Mouse (Mus musculus) fat pad, adult 2 months (tissue): Measurements from ENCODE around the gene H2-DMa.

Experiments used
- DNase-seq: peaks from one replicate; pipeline ENCODE4 v3.0.0-alpha.2; 2011; ENCODE audit warnings: low read depth, low spot score; ENCODE audit errors: extremely low read depth

H2-DMa gene

DNA sequence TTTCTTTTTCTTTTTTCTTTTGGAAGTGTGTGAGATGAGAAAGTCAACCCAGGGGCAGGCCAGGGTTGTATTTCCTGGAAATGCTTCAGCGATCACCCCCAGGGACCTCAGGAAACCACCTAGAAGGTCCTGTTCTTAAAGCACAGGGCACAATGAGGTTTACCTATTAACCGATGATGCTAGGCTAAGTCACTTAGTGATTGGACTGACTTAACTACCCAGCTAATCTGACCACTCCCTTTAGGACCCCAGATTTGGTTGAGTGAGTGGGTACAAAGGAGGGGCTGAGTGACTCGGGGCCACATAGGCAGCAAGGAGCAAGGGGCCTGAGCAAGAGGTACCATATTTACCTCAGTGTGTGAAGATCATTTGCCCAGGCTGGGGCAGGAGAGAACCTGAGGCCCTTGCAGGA is 25.6 kb downstream of the H2-DMa start:
- no peak for DNase-seq

DNA sequence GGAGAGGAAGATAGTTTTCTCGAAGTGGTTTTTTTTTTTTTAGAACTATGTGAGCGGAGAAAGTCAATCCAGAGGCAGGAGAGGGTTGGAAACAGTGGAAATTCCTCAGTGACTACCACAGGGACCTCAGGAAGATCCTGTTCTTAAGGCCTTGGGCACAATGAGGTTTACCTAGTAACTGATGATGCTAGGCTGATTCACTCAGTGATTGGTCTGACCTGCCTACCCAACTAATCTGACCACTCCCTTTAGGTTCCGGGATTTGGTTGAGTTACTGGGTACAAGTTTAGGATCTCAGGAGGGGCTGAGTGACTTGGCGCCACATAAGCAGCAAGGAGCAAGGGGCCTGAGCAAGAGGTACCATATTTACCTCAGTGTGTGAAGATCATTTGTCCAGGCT is 33.6 kb downstream of the H2-DMa start, which contains the start of gene H2-DMb1:
H2-DMb1 (plus strand) TSS at position 150 of the 400 bp plus-strand sequence.
- no peak for DNase-seq

DNA sequence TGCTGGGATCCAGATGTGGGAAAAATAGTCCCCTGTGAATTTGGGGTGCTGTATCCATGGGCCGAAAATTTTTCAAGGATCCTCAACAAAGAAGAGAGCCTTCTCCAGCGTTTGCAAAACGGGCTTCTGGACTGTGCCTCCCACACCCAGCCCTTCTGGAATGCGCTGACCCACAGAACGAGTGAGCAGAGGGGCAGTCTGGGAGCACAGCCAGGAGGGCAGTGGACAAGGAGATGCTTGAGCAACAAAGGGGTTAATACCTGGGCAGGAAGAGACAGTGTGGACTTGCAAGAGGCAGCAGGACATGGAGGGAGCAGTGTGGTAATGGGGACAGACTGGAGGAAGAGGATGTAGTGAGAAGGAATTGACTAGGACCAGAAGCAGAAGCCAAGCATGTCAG is 36.2 kb downstream of the H2-DMa start:
- DNase-seq: no peak

DNA sequence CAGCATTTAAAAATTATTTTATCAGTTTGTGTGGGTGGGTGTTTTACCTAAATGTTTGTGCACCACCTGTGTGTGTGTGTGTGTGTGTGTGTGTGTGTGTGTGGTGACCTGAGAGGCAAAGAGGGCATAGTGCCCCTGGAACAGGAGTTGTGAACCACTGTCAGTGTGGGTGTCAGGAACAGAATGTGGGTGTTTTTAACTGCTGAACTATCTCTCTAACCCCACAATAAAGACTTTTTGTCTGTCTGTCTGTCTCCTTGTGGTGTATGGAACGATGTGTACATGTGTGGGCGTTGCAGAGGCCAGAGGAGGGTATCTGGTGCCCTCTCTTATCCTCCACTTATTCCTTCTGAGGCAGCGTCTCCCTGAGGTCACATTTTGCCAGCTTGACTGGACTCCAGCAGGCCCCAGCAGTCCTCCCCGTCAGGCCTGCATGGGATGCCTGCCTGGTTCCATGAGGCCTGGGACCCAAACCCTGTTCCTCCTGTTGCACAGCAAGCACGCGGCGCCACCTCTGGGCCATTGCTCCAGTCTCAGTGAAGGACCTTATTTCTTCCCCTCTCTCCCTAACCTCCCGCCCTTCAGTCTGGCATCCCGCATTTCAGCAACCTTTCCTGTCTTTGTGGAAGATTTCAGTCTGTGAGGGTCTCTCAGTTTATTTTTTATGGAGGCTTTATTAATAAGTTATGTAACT is 45.0 kb downstream of the H2-DMa start:
- no peak for DNase-seq

DNA sequence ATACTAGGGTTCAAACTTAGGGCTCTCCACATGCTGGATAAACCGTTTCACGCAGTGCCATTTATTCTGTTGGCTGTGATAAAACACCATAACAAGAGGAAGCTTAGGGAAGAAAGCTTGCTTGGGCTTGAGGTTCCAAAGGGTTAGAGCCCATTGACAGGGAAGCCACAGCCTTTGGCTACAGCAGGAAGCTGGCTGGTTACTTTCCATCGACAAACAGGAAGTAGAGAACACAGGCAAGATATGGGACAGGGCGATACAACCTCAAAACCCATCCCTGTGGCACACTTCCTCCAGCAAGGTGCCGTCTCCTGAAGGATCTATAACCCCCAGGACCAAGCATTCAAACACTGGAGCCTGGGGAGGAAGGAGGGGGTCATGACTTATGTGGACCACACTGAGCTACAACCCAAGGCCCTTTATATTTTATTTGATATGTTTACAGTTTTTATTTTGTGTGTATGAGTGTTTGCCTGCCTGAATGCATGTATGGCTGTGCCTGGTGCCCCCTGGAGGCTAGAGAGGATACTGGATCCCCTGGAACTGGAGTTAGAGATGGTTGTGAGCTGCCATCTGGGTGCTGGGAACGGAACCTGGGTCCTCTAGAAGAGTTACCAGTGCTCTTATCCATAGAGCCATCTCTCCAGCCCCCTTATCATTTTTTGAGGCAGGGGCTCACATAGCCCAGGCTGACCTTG is 45.8 kb downstream of the H2-DMa start:
- no peak for DNase-seq

DNA sequence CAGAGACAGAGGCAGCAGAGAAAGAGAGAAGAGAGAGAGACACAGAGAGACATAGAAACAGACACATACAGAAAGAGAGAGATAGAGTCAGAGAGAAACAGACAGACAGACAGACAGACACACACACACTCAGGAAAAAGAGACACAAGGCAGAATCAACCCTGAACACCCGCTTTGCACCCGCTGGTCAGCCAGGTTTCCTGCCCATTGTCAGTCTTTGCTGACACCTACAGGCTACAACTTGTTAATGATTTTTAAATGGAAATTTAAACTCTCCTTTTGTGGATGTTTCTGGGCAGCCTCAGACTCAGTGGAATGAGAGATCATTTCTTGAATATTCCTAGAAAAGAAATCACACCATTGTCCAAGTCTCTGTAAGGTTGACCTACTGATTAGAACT is 49.9 kb downstream of the H2-DMa start:
- DNase-seq: no peak

DNA sequence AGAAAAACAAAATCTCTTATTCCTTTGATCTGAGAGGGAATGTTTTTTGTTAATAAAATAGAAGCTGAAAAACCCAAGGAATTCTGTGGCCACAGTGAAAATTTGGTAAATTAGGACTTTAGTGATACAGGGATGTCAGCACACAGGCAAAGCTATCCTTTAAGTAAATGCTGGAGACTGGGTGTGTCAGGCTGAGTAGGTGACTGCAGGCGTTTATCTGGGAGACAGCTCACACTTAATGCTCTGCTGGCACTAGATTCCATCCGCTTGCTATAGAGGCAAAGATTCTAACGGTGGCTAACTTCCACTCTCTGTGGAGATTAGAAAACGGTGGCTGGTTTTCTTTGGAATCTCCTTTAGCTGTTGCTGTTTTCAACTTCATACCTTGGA is 51.1 kb downstream of the H2-DMa start:
- DNase-seq: no peak

DNA sequence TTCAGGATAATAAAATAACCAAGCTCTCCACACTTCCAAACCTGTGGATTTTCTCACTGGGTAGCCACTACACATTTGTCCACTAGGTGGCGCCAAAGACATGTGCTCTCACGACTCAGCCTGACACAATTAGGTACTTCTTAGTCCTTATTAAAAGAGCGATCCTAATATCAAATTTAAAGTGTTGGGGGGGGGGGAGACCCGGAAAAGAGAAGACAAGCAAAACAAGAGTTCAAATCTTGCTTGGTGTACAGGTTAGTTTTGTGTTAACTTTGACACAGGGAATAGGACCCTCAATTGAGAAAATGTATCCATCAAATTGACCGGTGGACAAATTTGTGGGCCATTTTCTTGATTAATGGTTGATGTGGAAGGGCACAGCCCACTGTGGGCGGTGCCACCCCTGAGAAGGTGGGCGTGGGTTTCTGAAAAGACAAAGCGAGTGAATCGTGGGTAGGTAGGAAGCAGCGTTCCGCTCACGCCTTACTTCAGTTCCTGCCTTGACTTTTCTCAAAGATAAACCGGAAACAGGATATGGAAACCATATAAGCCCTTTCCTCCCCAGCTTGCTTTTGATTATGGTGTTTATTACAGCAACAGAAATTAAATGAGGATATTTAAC is 51.6 kb downstream of the H2-DMa start:
- DNase-seq: no peak

DNA sequence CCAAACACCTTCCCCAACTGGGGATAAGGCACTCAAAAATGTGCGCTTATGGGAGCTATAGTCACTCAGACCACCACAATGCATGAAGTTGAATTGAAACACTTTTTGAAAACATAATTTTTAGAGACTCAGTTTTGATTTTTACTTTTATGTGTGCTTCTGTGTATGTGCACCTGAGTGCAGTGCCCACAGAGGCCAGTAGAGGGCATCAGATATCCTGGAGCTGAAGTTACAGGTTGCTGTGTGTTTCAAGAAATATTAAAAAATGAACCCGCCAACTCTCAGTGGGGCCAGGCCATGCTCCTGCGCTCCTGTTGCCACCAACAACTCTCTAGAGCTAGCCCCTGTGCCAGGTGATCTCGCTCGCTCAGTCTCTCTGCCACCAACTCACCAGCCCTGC is 53.2 kb downstream of the H2-DMa start:
- no peak for DNase-seq

DNA sequence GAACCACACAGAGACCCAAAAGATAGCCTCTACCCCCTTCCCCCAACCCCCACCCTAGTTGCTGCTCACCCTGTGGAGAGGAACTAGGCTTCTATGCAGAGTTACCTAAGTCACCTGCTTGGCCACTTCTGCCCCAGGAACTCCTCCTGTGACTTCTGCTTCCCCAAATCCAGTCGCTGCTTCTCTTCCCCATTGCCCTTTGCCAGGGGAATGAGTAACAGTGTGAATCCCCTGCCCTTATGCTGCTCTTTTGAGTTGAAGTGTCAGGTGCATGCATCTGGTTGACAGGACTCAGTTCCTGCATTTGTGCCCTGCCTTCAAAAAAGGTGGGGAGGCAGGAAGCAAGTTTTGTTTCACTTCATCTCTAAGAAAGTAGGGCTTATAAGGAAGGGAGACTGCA is 54.7 kb downstream of the H2-DMa start:
- DNase-seq: no peak

DNA sequence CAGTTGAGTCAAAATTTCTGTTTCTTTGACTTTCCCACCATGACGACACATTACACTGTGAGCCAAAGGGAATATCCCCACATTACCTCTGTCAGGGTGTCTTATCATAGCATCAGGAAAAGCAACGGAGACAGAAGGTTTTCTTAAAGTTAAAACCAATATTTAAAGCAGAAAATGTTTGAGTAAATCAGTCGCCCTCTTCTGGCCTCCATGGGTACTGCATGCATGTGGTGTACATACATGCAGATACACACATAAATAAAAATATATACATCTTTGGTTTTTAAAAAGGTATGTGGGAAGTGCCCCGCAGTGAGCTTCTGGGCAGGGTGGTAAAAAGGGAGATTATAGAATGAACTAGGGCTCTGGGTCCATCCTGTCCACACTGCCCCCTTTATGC is 57.8 kb downstream of the H2-DMa start:
- no peak for DNase-seq

DNA sequence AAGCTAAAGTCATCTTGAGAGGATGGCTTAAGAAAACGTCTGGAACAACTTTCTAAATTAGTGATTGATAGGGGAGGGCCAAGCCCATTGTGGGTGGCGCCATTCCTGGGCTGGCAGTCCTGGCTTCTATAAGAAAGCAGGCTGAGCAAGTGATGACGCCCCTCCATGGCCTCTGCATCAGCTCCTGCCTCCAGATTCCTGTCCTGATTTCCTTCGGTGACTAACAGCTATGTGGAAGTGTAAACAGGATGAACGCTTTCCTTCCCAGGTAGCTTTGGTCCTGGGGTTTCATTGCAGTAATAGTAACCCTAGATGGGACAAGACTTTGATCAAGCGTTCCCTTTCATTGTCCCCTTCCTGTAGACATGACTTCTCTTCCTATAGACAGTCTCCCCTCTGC is 59.7 kb downstream of the H2-DMa start:
- no peak for DNase-seq

DNA sequence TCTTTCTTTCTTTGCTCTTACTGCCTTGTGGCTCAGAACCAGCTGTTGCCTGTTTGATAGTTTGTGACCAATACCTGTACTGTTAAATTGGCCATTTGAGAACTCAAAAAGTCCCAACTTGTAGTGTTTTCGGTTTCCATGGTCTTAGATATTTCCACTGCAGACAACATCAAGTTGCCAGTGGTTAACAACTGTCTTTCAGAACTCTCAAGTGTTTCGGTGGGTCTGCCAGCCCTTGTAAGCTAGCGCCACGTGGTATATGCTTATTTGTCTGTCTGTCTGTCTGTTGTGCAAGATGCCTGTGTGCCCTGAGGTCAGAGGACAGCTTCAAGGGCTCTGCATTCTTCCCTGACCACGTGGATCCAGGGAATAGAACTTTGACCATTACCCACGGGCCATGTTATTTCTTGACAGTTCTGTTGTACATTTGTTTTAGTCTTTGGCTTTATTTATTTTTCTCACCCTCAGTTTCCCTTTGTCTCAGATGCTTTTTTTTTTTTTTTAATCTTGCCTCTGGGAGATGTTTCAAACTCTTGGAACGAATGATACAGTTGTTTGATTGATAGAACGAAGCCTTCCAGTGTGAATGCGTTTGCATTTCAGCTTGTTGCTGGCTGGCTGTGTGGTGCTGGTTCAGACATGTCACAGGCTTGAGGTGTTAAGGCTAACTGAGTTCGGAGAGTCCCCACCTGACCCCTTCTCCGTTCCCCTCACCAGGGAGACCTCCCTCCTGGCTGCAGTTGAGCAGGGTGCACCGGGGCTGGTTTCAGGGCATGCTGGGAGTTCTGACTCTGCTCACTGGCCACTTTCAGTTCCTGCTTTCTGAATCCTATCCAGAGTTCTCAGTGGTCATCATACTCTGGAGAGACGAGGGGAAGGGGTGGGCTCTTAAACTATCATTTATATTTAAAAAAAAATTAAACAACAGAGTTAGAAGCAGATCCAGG is 60.8 kb downstream of the H2-DMa start:
- no peak for DNase-seq

DNA sequence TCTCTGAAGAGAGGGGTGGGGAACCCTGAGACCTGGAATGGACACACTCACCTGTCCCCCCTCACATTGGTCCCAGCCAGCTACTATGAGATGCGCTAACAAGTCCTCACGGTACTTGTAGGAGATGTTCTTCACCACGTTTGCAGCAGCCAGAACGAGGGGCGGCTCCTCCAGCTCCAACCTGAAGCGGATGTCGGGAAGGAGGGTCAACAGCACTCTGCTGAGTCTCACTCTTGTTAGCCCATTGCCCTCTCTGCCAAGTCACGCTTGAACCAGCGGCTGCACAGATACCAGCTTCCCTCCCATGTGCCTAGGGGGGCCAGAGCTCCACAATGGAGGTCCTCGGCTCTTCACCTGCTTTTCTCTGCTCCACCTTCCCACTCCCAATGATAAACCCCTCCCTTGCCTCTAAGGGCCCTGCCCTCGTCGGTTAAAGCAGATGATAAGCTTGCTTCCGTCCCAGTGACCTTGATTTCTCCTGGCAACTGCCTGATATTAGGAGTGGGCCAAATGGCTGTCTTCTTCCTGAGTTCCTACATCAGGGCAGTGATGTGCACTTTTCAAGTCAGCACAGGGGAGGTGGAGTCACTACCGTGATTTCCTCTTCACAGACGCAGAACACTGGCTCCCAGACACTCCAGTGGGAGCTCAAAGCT is 64.4 kb downstream of the H2-DMa start:
- no peak for DNase-seq

DNA sequence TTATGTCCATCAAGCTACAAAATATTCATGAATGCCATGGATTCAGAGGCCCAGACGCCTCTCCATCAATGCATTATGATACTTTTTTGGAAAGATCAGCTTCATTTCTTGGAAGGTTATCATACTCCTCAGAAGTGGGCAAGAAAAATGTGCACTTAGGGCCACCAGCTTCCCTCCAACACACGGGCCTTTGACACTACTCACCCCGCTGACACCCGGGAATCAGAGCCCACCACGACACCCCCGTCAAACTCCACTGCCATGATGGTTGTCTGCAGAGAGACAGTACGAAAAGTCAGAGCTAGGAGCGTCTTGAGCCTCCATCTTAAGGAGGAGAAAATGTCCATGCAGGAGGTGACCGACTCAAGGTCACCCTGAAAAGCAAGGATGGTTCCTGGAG is 66.2 kb downstream of the H2-DMa start:
- no peak for DNase-seq

DNA sequence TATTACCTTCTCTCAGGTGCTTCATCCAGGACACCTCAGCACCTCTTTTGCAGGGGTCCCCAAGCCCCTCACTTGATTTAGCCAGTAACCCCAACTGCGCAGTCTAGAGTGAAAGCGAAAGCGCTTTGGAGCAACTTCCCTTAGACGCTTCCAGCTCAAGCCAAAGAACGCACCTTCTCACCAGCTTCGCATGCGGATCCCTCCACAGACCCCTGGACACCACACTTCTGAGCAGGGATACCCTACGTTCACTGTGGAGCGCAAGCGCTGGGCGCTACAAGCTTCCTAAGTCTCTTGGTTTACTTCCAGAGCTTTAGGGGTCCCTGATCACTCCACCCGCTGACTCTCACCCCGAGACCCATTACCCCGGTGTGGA is 67.5 kb downstream of the H2-DMa start:
- DNase-seq: no peak

DNA sequence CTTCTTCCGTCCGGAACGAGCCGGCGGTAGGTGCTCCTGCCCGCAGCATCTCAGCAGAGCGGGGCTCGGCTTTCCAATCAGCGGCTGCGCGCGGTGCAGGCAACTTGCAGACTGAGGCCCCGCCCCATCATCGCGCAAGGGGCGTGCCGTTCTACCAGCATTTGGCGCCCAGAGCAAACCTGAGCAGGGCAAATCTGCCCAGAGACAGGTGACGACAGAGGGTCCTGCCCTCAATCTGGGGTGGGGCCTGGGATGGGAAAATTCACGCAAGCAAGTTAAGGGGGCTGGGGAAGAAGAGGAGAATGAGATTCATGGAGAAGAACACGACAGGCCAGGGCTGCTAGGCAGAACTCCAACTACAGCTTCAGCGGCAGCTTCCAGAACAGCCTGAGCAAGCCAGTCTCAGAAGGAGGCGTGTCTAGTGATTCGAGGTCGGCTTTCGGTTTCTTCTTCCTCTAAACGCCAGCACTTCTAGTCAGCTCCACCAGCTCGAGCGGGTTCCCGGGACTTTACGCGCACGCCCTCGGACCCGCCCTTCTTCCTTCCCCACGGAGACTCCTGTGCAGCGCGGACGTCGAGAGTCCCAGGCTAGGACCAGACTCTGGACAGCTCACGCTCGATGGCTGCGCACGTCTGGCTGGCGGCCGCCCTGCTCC is 68.0 kb downstream of the H2-DMa start, which contains the start of the genes Tap1 and Psmb9:
Tap1 (plus strand) TSS at position 293 of the 656 bp plus-strand sequence.
Psmb9 (minus strand) TSS at position 504 of the 656 bp plus-strand sequence.
- peak; percentile 43 for DNase-seq

DNA sequence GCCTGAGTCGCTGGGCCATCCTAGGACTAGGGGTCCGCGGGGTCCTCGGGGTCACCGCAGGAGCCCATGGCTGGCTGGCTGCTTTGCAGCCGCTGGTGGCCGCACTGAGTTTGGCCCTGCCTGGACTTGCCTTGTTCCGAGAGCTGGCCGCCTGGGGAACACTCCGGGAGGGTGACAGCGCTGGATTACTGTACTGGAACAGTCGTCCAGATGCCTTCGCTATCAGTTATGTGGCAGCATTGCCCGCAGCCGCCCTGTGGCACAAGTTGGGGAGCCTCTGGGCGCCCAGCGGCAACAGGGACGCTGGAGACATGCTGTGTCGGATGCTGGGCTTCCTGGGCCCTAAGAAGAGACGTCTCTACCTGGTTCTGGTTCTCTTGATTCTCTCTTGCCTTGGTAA is 68.7 kb downstream of the H2-DMa start:
- DNase-seq: no peak
